Mouse (Mus musculus): ENCODE results near the gene Etnk2. TPM values are rescaled to one million over a fixed set of nuclear protein-coding genes. Genes with fewer than 3 reads are reported as not detected.
"Not testable (repeated sequence)": the region's sequence is repeated elsewhere in the genome, so short reads cannot be mapped to it uniquely, and the experiment has no call there.

Etnk2 gene
- total and polyA plus RNA-seq, 2 experiments from 2014 or later = 29.6 to 49.7 TPM

- Histone ChIP-seq H3K4me1 (ENCODE audit: insufficient read depth, low read length) (peaks cover 18% of the 10 kb centered on the region), H3K4me3 (ENCODE audit: low read length) (no peak overlapping the region), H3K36me3 (ENCODE audit: insufficient read depth, low read length) (no peaks in the 10 kb centered on the region), H3K9me3 (ENCODE audit: low read length) (no peaks in the 10 kb centered on the region), H3K27ac (no peak overlapping the region), H3K27me3 (ENCODE audit: insufficient read depth, low read length) (no peaks in the 10 kb centered on the region), H3K9ac (replicated peaks; ENCODE audit: low read length) (no peak overlapping the region), H3K4me2 (ENCODE audit: low read depth, low read length) (no peak overlapping the region)
- DNase-seq (ENCODE audit: low spot score) (no peak), ATAC-seq (no peak)
- no peak for TF ChIP-seq CTCF (IDR thresholded peaks at IDR 0.05; ENCODE audit: low read depth)
- 87% methylated on average over 11 of the region's 11 CpGs for WGBS
Observed at GRCm38 (mm10) chr1:133332656-133333430, 30.5 kb upstream of the Etnk2 start.

- ATAC-seq (peak; percentile 16; the same call in 1 of the 2 replicates), DNase-seq (ENCODE audit: low spot score) (peak; percentile 53)
- TF ChIP-seq CTCF (IDR thresholded peaks at IDR 0.05; ENCODE audit: low read depth) = no peak
- no peak overlapping the region for H3K27ac ChIP-seq
- no peak overlapping the region for H3K4me3 ChIP-seq (ENCODE audit: low read length)
- peaks cover 18% of the 10 kb centered on the region for H3K4me1 ChIP-seq (ENCODE audit: insufficient read depth, low read length)
- 32% methylated on average over 6 of the region's 6 CpGs for WGBS
- no peaks in the 10 kb centered on the region for H3K36me3 ChIP-seq (ENCODE audit: insufficient read depth, low read length)
- H3K9ac ChIP-seq (replicated peaks; ENCODE audit: low read length) = no peak overlapping the region
- H3K9me3 ChIP-seq (ENCODE audit: low read length) = no peaks in the 10 kb centered on the region
- H3K4me2 ChIP-seq (ENCODE audit: low read depth, low read length) = no peak overlapping the region
- no peaks in the 10 kb centered on the region for H3K27me3 ChIP-seq (ENCODE audit: insufficient read depth, low read length)
Observed at GRCm38 (mm10) chr1:133333937-133334336, 29.4 kb upstream of the Etnk2 start.

GRCm38 (mm10) chr1:133340403-133340802 lies 23.0 kb upstream of the Etnk2 start:
- H3K9ac ChIP-seq (replicated peaks; ENCODE audit: low read length); H3K4me1 ChIP-seq (ENCODE audit: insufficient read depth, low read length); H3K4me3 ChIP-seq (ENCODE audit: low read length); H3K27ac ChIP-seq; H3K4me2 ChIP-seq (ENCODE audit: low read depth, low read length); H3K27me3 ChIP-seq (ENCODE audit: insufficient read depth, low read length); ATAC-seq; H3K9me3 ChIP-seq (ENCODE audit: low read length); DNase-seq (ENCODE audit: low spot score); H3K36me3 ChIP-seq (ENCODE audit: insufficient read depth, low read length): not testable (repeated sequence)
- 70% methylated on average over 1 of the region's 1 CpGs for WGBS

- H3K4me2 ChIP-seq (ENCODE audit: low read depth, low read length) = no peak overlapping the region
- ATAC-seq = no peak
- TF ChIP-seq CTCF (IDR thresholded peaks at IDR 0.05; ENCODE audit: low read depth) = no peak
- H3K27ac ChIP-seq = no peak overlapping the region
- H3K9me3 ChIP-seq (ENCODE audit: low read length) = no peaks in the 10 kb centered on the region
- H3K36me3 ChIP-seq (ENCODE audit: insufficient read depth, low read length) = no peaks in the 10 kb centered on the region
- H3K4me1 ChIP-seq (ENCODE audit: insufficient read depth, low read length) = no peaks in the 10 kb centered on the region
- DNase-seq (ENCODE audit: low spot score) = no peak
- no peak overlapping the region for H3K4me3 ChIP-seq (ENCODE audit: low read length)
- no peak overlapping the region for H3K9ac ChIP-seq (replicated peaks; ENCODE audit: low read length)
- no peaks in the 10 kb centered on the region for H3K27me3 ChIP-seq (ENCODE audit: insufficient read depth, low read length)
- WGBS = 92% methylated on average over 2 of the region's 2 CpGs
Observed at GRCm38 (mm10) chr1:133344357-133344756, 19.0 kb upstream of the Etnk2 start.

- no peak for TF ChIP-seq CTCF (IDR thresholded peaks at IDR 0.05; ENCODE audit: low read depth)
- Histone ChIP-seq H3K9ac (replicated peaks; ENCODE audit: low read length) (no peak overlapping the region), H3K36me3 (ENCODE audit: insufficient read depth, low read length) (no peaks in the 10 kb centered on the region), H3K4me2 (ENCODE audit: low read depth, low read length) (no peak overlapping the region), H3K27ac (no peak overlapping the region), H3K4me1 (ENCODE audit: insufficient read depth, low read length) (no peaks in the 10 kb centered on the region), H3K27me3 (ENCODE audit: insufficient read depth, low read length) (no peaks in the 10 kb centered on the region), H3K4me3 (ENCODE audit: low read length) (no peak overlapping the region), H3K9me3 (ENCODE audit: low read length) (no peaks in the 10 kb centered on the region)
- ATAC-seq (no peak), DNase-seq (ENCODE audit: low spot score) (no peak)
- 81% methylated on average over 9 of the region's 9 CpGs for WGBS
Observed at GRCm38 (mm10) chr1:133346531-133346930, 16.8 kb upstream of the Etnk2 start.

- ATAC-seq (no peak), DNase-seq (ENCODE audit: low spot score) (no peak)
- Histone ChIP-seq H3K27me3 (ENCODE audit: insufficient read depth, low read length) (no peaks in the 10 kb centered on the region), H3K36me3 (ENCODE audit: insufficient read depth, low read length) (no peaks in the 10 kb centered on the region), H3K4me3 (ENCODE audit: low read length) (no peak overlapping the region), H3K4me2 (ENCODE audit: low read depth, low read length) (no peak overlapping the region), H3K9me3 (ENCODE audit: low read length) (no peaks in the 10 kb centered on the region), H3K9ac (replicated peaks; ENCODE audit: low read length) (no peak overlapping the region), H3K4me1 (ENCODE audit: insufficient read depth, low read length) (no peaks in the 10 kb centered on the region), H3K27ac (no peak overlapping the region)
- 73% methylated on average over 3 of the region's 3 CpGs for WGBS
- TF ChIP-seq CTCF (IDR thresholded peaks at IDR 0.05; ENCODE audit: low read depth) = no peak
Observed at GRCm38 (mm10) chr1:133347226-133347625, 16.1 kb upstream of the Etnk2 start.
